Mouse (Mus musculus) testis, adult 2 months (tissue): ENCODE measurements at regions not wholly inside any gene's neighbourhood (a gene's known extent, or its start where the extent isn't known, plus 50 kb on each side); places are given as distances from the start of the nearest gene placed in this dataset.

Experiments used
- CTCF ChIP-seq: fragments of 200-500 bp; IDR thresholded peaks from 2 replicates; pipeline ENCODE4 v1.5.1; 2012; ENCODE audit warnings: low read depth, mild to moderate bottlenecking, inconsistent platforms, low read length, moderate library complexity; ENCODE audit not compliant: control insufficient read depth, insufficient read depth, insufficient replicate concordance
- POLR2A ChIP-seq: fragments of 200-500 bp; IDR thresholded peaks from 2 replicates; pipeline ENCODE4 v1.6.1; 2012; ENCODE audit warnings: low read depth, mild to moderate bottlenecking, inconsistent platforms, low read length, moderate library complexity; ENCODE audit not compliant: control insufficient read depth

- TF ChIP-seq CTCF, result no peak
- no peak for TF ChIP-seq POLR2A
Observed at GRCm38 (mm10) chr12:29177145-29177544, 351.0 kb upstream of the Myt1l start.
